ENCODE assay signal across 24 mouse cellular contexts in genomic region chrX:77799554-77799953, GRCm38 (mm10). TPM values are rescaled to one million over a fixed set of nuclear protein-coding genes. Genes with fewer than 3 reads are reported as not detected.
"Had no signal": no experiment of that assay in that cellular context is flagged by ENCODE, and none has a peak within 500 bp of the region (broad histone marks: within the 10 kb centered on the region; RNA-seq: fewer than 3 reads in every experiment).

No protein-coding gene starts in this region.

- H3K36me3 ChIP-seq: neural tube, embryonic 15.5 days; stomach, embryonic 15.5 days had no signal

- H3K9ac ChIP-seq: neural tube, embryonic 15.5 days; stomach, embryonic 15.5 days had no signal

- H3K4me1 ChIP-seq: stomach, embryonic 15.5 days had no signal

- DNase-seq: retina, postnatal 1 day; right cerebral cortex, adult 18-20 months; right cerebral cortex, postnatal 14 days; right cerebral cortex, postnatal 25 days; right cerebral cortex, postnatal 4 days; spleen, adult 18-20 months; thymus, adult 18-20 months; thymus, adult 2 months; thymus, postnatal 14 days; thymus, postnatal 25 days; thymus, postnatal 36 days; thymus, postnatal 4 days had no signal

- H3K27me3 ChIP-seq: neural tube, embryonic 15.5 days; stomach, embryonic 15.5 days had no signal

- H3K9me3 ChIP-seq: neural tube, embryonic 15.5 days; stomach, embryonic 15.5 days had no signal

- H3K27ac ChIP-seq: neural tube, embryonic 15.5 days; stomach, embryonic 15.5 days; stomach, postnatal 0 days had no signal

- H3K4me2 ChIP-seq: neural tube, embryonic 15.5 days; stomach, embryonic 15.5 days had no signal

- H3K4me3 ChIP-seq: neural tube, embryonic 15.5 days; stomach, embryonic 15.5 days had no signal

RNA-seq across cellular contexts. Expression of gene Pbsn, which starts 53.9 kb away (rescaled TPM):
- total RNA-seq: neutrophil, adult 5-6 weeks had no signal
- polyA plus RNA-seq: neural tube, embryonic 14.5 days; neural tube, embryonic 15.5 days; small intestine, adult 2 months; spleen, adult 2 months; stomach, embryonic 14.5 days; stomach, embryonic 15.5 days; stomach, embryonic 16.5 days; stomach, postnatal 0 days; testis, adult 2 months; thymus, adult 2 months; thymus, postnatal 0 days; urinary bladder, adult 2 months had no signal
